In the genomic region with DNA sequence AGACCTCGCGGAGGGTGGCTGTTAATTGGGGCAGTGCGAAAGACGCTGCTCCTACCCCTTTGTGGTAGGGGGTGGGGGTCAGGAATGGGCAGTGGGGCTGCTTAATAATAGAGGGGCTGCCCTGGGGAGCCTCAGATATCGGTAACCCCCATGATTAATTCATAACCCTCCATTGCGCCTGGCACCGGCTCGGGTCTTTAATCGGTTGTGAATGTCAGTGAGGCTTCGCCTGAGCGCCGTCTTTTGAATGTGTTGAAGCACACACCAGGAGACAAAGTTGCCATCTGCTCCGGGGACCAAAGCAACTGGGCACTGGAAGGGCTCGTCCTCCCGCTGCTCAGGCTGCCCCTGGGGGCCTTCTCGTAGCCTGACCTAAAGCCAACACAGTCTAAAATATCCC, we compare ENCODE assay signal across 16 mouse cellular contexts.
A peak's percentile ranks its signal among the peaks of the same experiment; 100 is the strongest.
DNase-seq lines count a peak whose midpoint lies in the region; ATAC-seq lines count a peak whose summit lies in the region.
"Had no signal": no experiment of that assay in that cellular context is flagged by ENCODE, and none has a peak within 500 bp of the region (broad histone marks: within the 10 kb centered on the region; RNA-seq: fewer than 3 reads in every experiment).

No protein-coding gene starts in this region.

- no peak overlapping the region for H3K4me3 ChIP-seq in heart, embryonic 12.5 days
- H3K4me3 ChIP-seq in embryonic facial prominence, embryonic 10.5 days: no peak overlapping the region
- H3K4me3 ChIP-seq in hindbrain, embryonic 12.5 days: no peak overlapping the region
- no peak overlapping the region for H3K4me3 ChIP-seq in midbrain, embryonic 12.5 days
- H3K4me3 ChIP-seq: hindbrain, embryonic 15.5 days; kidney, embryonic 15.5 days; myocyte had no signal

- H3K4me1 ChIP-seq in heart, embryonic 12.5 days (replicated peaks): peaks cover 50% of the 10 kb centered on the region
- peaks cover 81% of the 10 kb centered on the region for H3K4me1 ChIP-seq in embryonic facial prominence, embryonic 10.5 days
- peaks cover 67% of the 10 kb centered on the region for H3K4me1 ChIP-seq in hindbrain, embryonic 12.5 days
- peaks cover 51% of the 10 kb centered on the region for H3K4me1 ChIP-seq in midbrain, embryonic 12.5 days

- H3K27ac ChIP-seq in heart, embryonic 12.5 days (ENCODE audit: poor library complexity, severe bottlenecking): no peak overlapping the region
- peak overlapping the region; percentile 48; the same call in 1 of the 2 replicates for H3K27ac ChIP-seq in embryonic facial prominence, embryonic 10.5 days (replicated peaks)
- peak overlapping the region; percentile 80 for H3K27ac ChIP-seq in hindbrain, embryonic 12.5 days
- peak overlapping the region; percentile 74 for H3K27ac ChIP-seq in midbrain, embryonic 12.5 days (replicated peaks)
- H3K27ac ChIP-seq: hindbrain, embryonic 15.5 days; kidney, embryonic 15.5 days had no signal

- no peak overlapping the region for H3K9ac ChIP-seq in heart, embryonic 12.5 days
- 0 out of 2 replicates have a peak overlapping the region, but pooled peaks have one; percentile 18 for H3K9ac ChIP-seq in hindbrain, embryonic 12.5 days
- H3K9ac ChIP-seq in midbrain, embryonic 12.5 days (replicated peaks): no peak overlapping the region
- H3K9ac ChIP-seq: hindbrain, embryonic 15.5 days; kidney, embryonic 15.5 days had no signal

- no peaks in the 10 kb centered on the region for H3K9me3 ChIP-seq in heart, embryonic 12.5 days (replicated peaks)
- H3K9me3 ChIP-seq in embryonic facial prominence, embryonic 10.5 days: no peaks in the 10 kb centered on the region
- H3K9me3 ChIP-seq in hindbrain, embryonic 12.5 days (replicated peaks): no peaks in the 10 kb centered on the region
- H3K9me3 ChIP-seq in midbrain, embryonic 12.5 days: no peaks in the 10 kb centered on the region
- H3K9me3 ChIP-seq: hindbrain, embryonic 15.5 days; kidney, embryonic 15.5 days had no signal

- peak overlapping the region; percentile 9; the same call in 1 of the 2 replicates for H3K4me2 ChIP-seq in heart, embryonic 12.5 days
- H3K4me2 ChIP-seq in hindbrain, embryonic 12.5 days (replicated peaks): peak overlapping the region; percentile 1; the same call in 1 of the 2 replicates
- peak overlapping the region; percentile 18; the same call in 1 of the 2 replicates for H3K4me2 ChIP-seq in midbrain, embryonic 12.5 days (replicated peaks)
- H3K4me2 ChIP-seq: hindbrain, embryonic 15.5 days; kidney, embryonic 15.5 days had no signal

- no peak for DNase-seq in heart, adult 8-10 months (ENCODE audit: low spot score)
- DNase-seq in embryonic facial prominence, embryonic 10.5 days (ENCODE audit: low spot score): peak; percentile 24
- DNase-seq in kidney, postnatal 36 days: no peak
- no peak for DNase-seq in thymus, postnatal 10 days (ENCODE audit: low spot score in 2 of 2)
- no peak for DNase-seq in lung, adult 18-20 months
- DNase-seq: adrenal gland, adult 2 months; heart, adult 11 months; layer of hippocampus, postnatal 36 days; right cerebral cortex, adult 18-20 months; thymus, postnatal 4 days had no signal

- ATAC-seq in heart, embryonic 12.5 days (ENCODE audit: insufficient number of reproducible peaks, low FRiP score): no peak
- ATAC-seq in hindbrain, embryonic 12.5 days (ENCODE audit: low FRiP score): 0 out of 2 replicates have a peak, but pooled peaks have one; percentile 16
- peak; percentile 24 for ATAC-seq in midbrain, embryonic 12.5 days (ENCODE audit: low FRiP score, low read depth)

- 23% methylated on average over 16 of the region's 16 CpGs for whole genome bisulfite sequencing in heart, embryonic 12.5 days
- 6% methylated on average over 16 of the region's 16 CpGs for WGBS in embryonic facial prominence, embryonic 10.5 days
- WGBS in hindbrain, embryonic 12.5 days: 8% methylated on average over 16 of the region's 16 CpGs
- WGBS in midbrain, embryonic 12.5 days: 6% methylated on average over 16 of the region's 16 CpGs

- no peaks in the 10 kb centered on the region for H3K36me3 ChIP-seq in heart, embryonic 12.5 days
- H3K36me3 ChIP-seq in embryonic facial prominence, embryonic 10.5 days (replicated peaks): no peaks in the 10 kb centered on the region
- H3K36me3 ChIP-seq in hindbrain, embryonic 12.5 days: no peaks in the 10 kb centered on the region
- no peaks in the 10 kb centered on the region for H3K36me3 ChIP-seq in midbrain, embryonic 12.5 days
- H3K36me3 ChIP-seq: hindbrain, embryonic 15.5 days; kidney, embryonic 15.5 days had no signal

- H3K27me3 ChIP-seq in heart, embryonic 12.5 days (replicated peaks): peaks cover 89% of the 10 kb centered on the region
- H3K27me3 ChIP-seq in embryonic facial prominence, embryonic 10.5 days (replicated peaks; ENCODE audit: low read depth, poor library complexity, severe bottlenecking): peaks cover 100% of the 10 kb centered on the region
- H3K27me3 ChIP-seq in hindbrain, embryonic 12.5 days: peaks cover 98% of the 10 kb centered on the region
- H3K27me3 ChIP-seq in midbrain, embryonic 12.5 days: peaks cover 97% of the 10 kb centered on the region
